Mouse (Mus musculus): ENCODE measurements around the gene Krt8. TPM values are rescaled to one million over a fixed set of nuclear protein-coding genes. Genes with fewer than 3 reads are reported as not detected.

Krt8 gene
- polyA plus RNA-seq (2011; ENCODE audit: insufficient read length, low read depth, missing spikeins), result 0.25 TPM in 1 of 2 replicates, not detected in the other

- no peak within 1 kb of the TSS for H3K4me3 ChIP-seq (ENCODE audit: insufficient read depth, low read length)
- H3K27ac ChIP-seq (ENCODE audit: insufficient read depth, low read length), result no peak within 1 kb of the TSS
- TF ChIP-seq POLR2A (IDR thresholded peaks at IDR 0.05; ENCODE audit: low read depth, low read length) (no peak), CTCF (IDR thresholded peaks at IDR 0.05; ENCODE audit: borderline replicate concordance, insufficient read depth, low read length) (no peak)
- peaks cover 12% of the 10 kb centered on the region for H3K4me1 ChIP-seq (ENCODE audit: control insufficient read depth, insufficient read depth, low read length)
Measured at GRCm38 (mm10) chr15:102004189-102004588, at the start of gene Krt8. Gene Krt8 (minus strand): TSS chr15:102004482.

GRCm38 (mm10) chr15:102051920-102052683, 47.8 kb upstream of the Krt8 start:
- TF ChIP-seq CTCF (IDR thresholded peaks at IDR 0.05; ENCODE audit: borderline replicate concordance, insufficient read depth, low read length) (no peak), POLR2A (IDR thresholded peaks at IDR 0.05; ENCODE audit: low read depth, low read length) (peak; percentile 64)
- no peaks in the 10 kb centered on the region for H3K4me1 ChIP-seq (ENCODE audit: control insufficient read depth, insufficient read depth, low read length)
- H3K27ac ChIP-seq (ENCODE audit: insufficient read depth, low read length), result no peak overlapping the region
- peak overlapping the region; percentile 19 for H3K4me3 ChIP-seq (ENCODE audit: insufficient read depth, low read length)

- H3K4me3 ChIP-seq (ENCODE audit: insufficient read depth, low read length), result no peak overlapping the region
- H3K4me1 ChIP-seq (ENCODE audit: control insufficient read depth, insufficient read depth, low read length), result peaks cover 10% of the 10 kb centered on the region
- H3K27ac ChIP-seq (ENCODE audit: insufficient read depth, low read length), result no peak overlapping the region
- TF ChIP-seq POLR2A (IDR thresholded peaks at IDR 0.05; ENCODE audit: low read depth, low read length) (no peak), CTCF (IDR thresholded peaks at IDR 0.05; ENCODE audit: borderline replicate concordance, insufficient read depth, low read length) (no peak)
Measured at GRCm38 (mm10) chr15:102049871-102050270, 45.6 kb upstream of the Krt8 start.

GRCm38 (mm10) chr15:102048006-102048405, 43.7 kb upstream of the Krt8 start:
- TF ChIP-seq CTCF (IDR thresholded peaks at IDR 0.05; ENCODE audit: borderline replicate concordance, insufficient read depth, low read length) (no peak), POLR2A (IDR thresholded peaks at IDR 0.05; ENCODE audit: low read depth, low read length) (no peak)
- H3K27ac ChIP-seq (ENCODE audit: insufficient read depth, low read length), result no peak overlapping the region
- H3K4me3 ChIP-seq (ENCODE audit: insufficient read depth, low read length), result no peak overlapping the region
- peaks cover 11% of the 10 kb centered on the region for H3K4me1 ChIP-seq (ENCODE audit: control insufficient read depth, insufficient read depth, low read length)

GRCm38 (mm10) chr15:102045691-102046090, 41.4 kb upstream of the Krt8 start:
- TF ChIP-seq CTCF (IDR thresholded peaks at IDR 0.05; ENCODE audit: borderline replicate concordance, insufficient read depth, low read length) (no peak), POLR2A (IDR thresholded peaks at IDR 0.05; ENCODE audit: low read depth, low read length) (no peak)
- H3K4me3 ChIP-seq (ENCODE audit: insufficient read depth, low read length), result no peak overlapping the region
- peaks cover 11% of the 10 kb centered on the region for H3K4me1 ChIP-seq (ENCODE audit: control insufficient read depth, insufficient read depth, low read length)
- peak overlapping the region; percentile 56; the same call in 1 of the 2 replicates for H3K27ac ChIP-seq (ENCODE audit: insufficient read depth, low read length)

- 0 out of 2 replicates have a peak overlapping the region, but pooled peaks have one; percentile 56 for H3K27ac ChIP-seq (ENCODE audit: insufficient read depth, low read length)
- H3K4me1 ChIP-seq (ENCODE audit: control insufficient read depth, insufficient read depth, low read length), result peaks cover 11% of the 10 kb centered on the region
- no peak for TF ChIP-seq POLR2A (IDR thresholded peaks at IDR 0.05; ENCODE audit: low read depth, low read length)
- no peak overlapping the region for H3K4me3 ChIP-seq (ENCODE audit: insufficient read depth, low read length)
Measured at GRCm38 (mm10) chr15:102044745-102045144, 40.5 kb upstream of the Krt8 start.

- TF ChIP-seq POLR2A (IDR thresholded peaks at IDR 0.05; ENCODE audit: low read depth, low read length) (no peak), CTCF (IDR thresholded peaks at IDR 0.05; ENCODE audit: borderline replicate concordance, insufficient read depth, low read length) (no peak)
- Histone ChIP-seq H3K27ac (ENCODE audit: insufficient read depth, low read length) (no peak overlapping the region), H3K4me1 (ENCODE audit: control insufficient read depth, insufficient read depth, low read length) (peaks cover 13% of the 10 kb centered on the region), H3K4me3 (ENCODE audit: insufficient read depth, low read length) (no peak overlapping the region)
Measured at GRCm38 (mm10) chr15:102041951-102042350, 37.7 kb upstream of the Krt8 start.

- Histone ChIP-seq H3K4me1 (ENCODE audit: control insufficient read depth, insufficient read depth, low read length) (peaks cover 7% of the 10 kb centered on the region), H3K4me3 (ENCODE audit: insufficient read depth, low read length) (no peak overlapping the region), H3K27ac (ENCODE audit: insufficient read depth, low read length) (no peak overlapping the region)
- TF ChIP-seq CTCF (IDR thresholded peaks at IDR 0.05; ENCODE audit: borderline replicate concordance, insufficient read depth, low read length) (no peak), POLR2A (IDR thresholded peaks at IDR 0.05; ENCODE audit: low read depth, low read length) (no peak)
Measured at GRCm38 (mm10) chr15:102040277-102040676, 36.0 kb upstream of the Krt8 start.

- H3K4me3 ChIP-seq (ENCODE audit: insufficient read depth, low read length), result no peak overlapping the region
- no peak overlapping the region for H3K27ac ChIP-seq (ENCODE audit: insufficient read depth, low read length)
- no peak for TF ChIP-seq CTCF (IDR thresholded peaks at IDR 0.05; ENCODE audit: borderline replicate concordance, insufficient read depth, low read length)
- no peak for TF ChIP-seq POLR2A (IDR thresholded peaks at IDR 0.05; ENCODE audit: low read depth, low read length)
- peaks cover 5% of the 10 kb centered on the region for H3K4me1 ChIP-seq (ENCODE audit: control insufficient read depth, insufficient read depth, low read length)
Measured at GRCm38 (mm10) chr15:102034121-102035053, 30.1 kb upstream of the Krt8 start.

All from embryonic fibroblast, embryonic 13.5 days (primary cell).